Mouse (Mus musculus): ENCODE data around the gene Mbd3l1. TPM values are rescaled to one million over a fixed set of nuclear protein-coding genes. Genes with fewer than 3 reads are reported as not detected.

Gene Mbd3l1
- polyA plus RNA-seq, 1 experiment from 2014 or later, result not detected

DNA sequence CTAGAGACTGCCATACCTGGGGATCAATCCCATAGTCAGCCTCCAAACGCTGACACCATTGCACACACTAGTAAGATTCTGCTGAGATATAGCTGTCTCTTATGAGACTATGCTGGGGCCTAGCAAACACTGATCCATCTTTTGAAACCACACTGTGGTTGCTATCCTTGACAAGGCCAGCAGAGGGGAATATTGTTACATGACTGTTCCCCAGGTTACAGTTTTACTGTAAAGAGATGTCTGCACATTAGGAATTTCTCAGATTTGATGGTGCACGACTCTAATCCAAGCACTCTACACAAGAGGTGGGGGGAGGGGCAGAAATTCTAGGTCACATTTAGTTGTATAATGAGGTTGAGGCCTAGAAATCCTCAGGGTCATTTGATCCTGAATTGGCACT lies 29.9 kb downstream of the Mbd3l1 start:
- H3K4me1 ChIP-seq (ENCODE audit: control insufficient read depth in 2 of 2, insufficient read depth in 2 of 2, low read length in 2 of 2), result no peaks in the 10 kb centered on the region
- no peak overlapping the region for H3K27ac ChIP-seq (replicated peaks in 1 of 2; ENCODE audit: control insufficient read depth in 1 of 2, insufficient read depth in 1 of 2, low read depth in 2 of 2, low read length in 2 of 2)
- no peaks in the 10 kb centered on the region for H3K9me3 ChIP-seq (ENCODE audit: control insufficient read depth, low read length)
- H3K27me3 ChIP-seq (ENCODE audit: control insufficient read depth, insufficient read depth, low read length), result no peaks in the 10 kb centered on the region
- H3K4me2 ChIP-seq (ENCODE audit: low read length), result no peak overlapping the region
- no peak overlapping the region for H3K4me3 ChIP-seq (ENCODE audit: control insufficient read depth in 1 of 2, insufficient read depth in 1 of 2, low read depth in 1 of 2, low read length in 2 of 2)
- 36% methylated on average over 2 of the region's 2 CpGs for WGBS
- H3K36me3 ChIP-seq (ENCODE audit: control insufficient read depth, insufficient read depth, low read length), result no peaks in the 10 kb centered on the region
- no peak for ATAC-seq (ENCODE audit: insufficient number of reproducible peaks, insufficient read depth, low FRiP score, low read depth)
- H3K9ac ChIP-seq (ENCODE audit: low read length), result no peak overlapping the region

Small RNAs within 50 kb of the gene (microRNA-seq; reads per million reads assigned to microRNA genes)
- not detected for gene Gm22854

Other genes with a start within 250 kb of the Mbd3l1 start
- gene Chordc1, start 186.2 kb upstream of the Mbd3l1 start, polyA plus RNA-seq (2014; fragmentation: Nextera tagmentation; extraction: Ambion mirVana), result 73.2 and 76.9 TPM in 2 replicates
- gene Naalad2, start 75.4 kb upstream of the Mbd3l1 start, polyA plus RNA-seq (2014; fragmentation: Nextera tagmentation; extraction: Ambion mirVana), result 4.5 and 5.3 TPM in 2 replicates
- not detected in 2 replicates for gene Ubtfl1, start 73.9 kb upstream of the Mbd3l1 start, polyA plus RNA-seq (2014; fragmentation: Nextera tagmentation; extraction: Ambion mirVana)
- not detected in 2 replicates for gene Mbd3l2, start 47.7 kb upstream of the Mbd3l1 start, polyA plus RNA-seq (2014; fragmentation: Nextera tagmentation; extraction: Ambion mirVana)
- 4.2 TPM in 2 replicates for gene Zfp558, start 91 bp upstream of the Mbd3l1 start, polyA plus RNA-seq (2014; fragmentation: Nextera tagmentation; extraction: Ambion mirVana)
- 2.6 TPM in 2 replicates for gene Muc16, start 196.2 kb downstream of the Mbd3l1 start, polyA plus RNA-seq (2014; fragmentation: Nextera tagmentation; extraction: Ambion mirVana)

Data from heart, embryonic 14.5 days (tissue).